Mouse (Mus musculus) liver, embryonic 15.5 days (tissue): Measurements from ENCODE around the gene Gm20605. TPM values are rescaled to one million over a fixed set of nuclear protein-coding genes. Genes with fewer than 3 reads are reported as not detected.
"Not testable (repeated sequence)": the region's sequence is repeated elsewhere in the genome, so short reads cannot be mapped to it uniquely, and the experiment has no call there.

ENCODE experiments used
- ATAC-seq: fragments of 200-750 bp; cut with Nextera tagmentation; 2 replicates; pipeline ENCODE4 v1.8.0; 2017; ENCODE audit warnings: moderate number of reproducible peaks, mild to moderate bottlenecking, moderate library complexity; ENCODE audit not compliant: insufficient read depth
- H3K27ac ChIP-seq: fragments of 300-500 bp; sonication (generic); replicated peaks from 2 replicates; pipeline ENCODE4 v1.5.1; 2015; ENCODE audit warnings: mild to moderate bottlenecking, inconsistent platforms
- H3K27me3 ChIP-seq: fragments of 300-500 bp; sonication (generic); 2 replicates; pipeline ENCODE4 v1.6.1; 2015; ENCODE audit warnings: mild to moderate bottlenecking, inconsistent platforms
- H3K36me3 ChIP-seq: fragments of 300-500 bp; sonication (generic); replicated peaks from 2 replicates; pipeline ENCODE4 v1.6.1; 2015; ENCODE audit warnings: moderate library complexity, mild to moderate bottlenecking, inconsistent platforms
- H3K4me1 ChIP-seq: fragments of 300-500 bp; sonication (generic); replicated peaks from 2 replicates; pipeline ENCODE4 v1.6.1; 2015; ENCODE audit warnings: inconsistent platforms
- H3K4me2 ChIP-seq: fragments of 300-500 bp; sonication (generic); 2 replicates; pipeline ENCODE4 v1.6.1; 2015; ENCODE audit warnings: moderate library complexity, mild to moderate bottlenecking, inconsistent platforms
- H3K4me3 ChIP-seq: fragments of 300-500 bp; sonication (generic); replicated peaks from 2 replicates; pipeline ENCODE4 v1.5.1; 2015; ENCODE audit warnings: mild to moderate bottlenecking, inconsistent platforms
- H3K9ac ChIP-seq: fragments of 300-500 bp; sonication (generic); 2 replicates; pipeline ENCODE4 v1.6.1; 2015; ENCODE audit warnings: moderate library complexity, mild to moderate bottlenecking, inconsistent platforms
- H3K9me3 ChIP-seq: fragments of 300-500 bp; sonication (generic); replicated peaks from 2 replicates; pipeline ENCODE4 v1.6.1; 2016; ENCODE audit warnings: inconsistent platforms
- WGBS: fragments of 180-500 bp; shearing (Covaris S2); methylation state at CpG from one replicate; pipeline ENCODE4 v1.1.7; 2015; ENCODE audit warnings: mixed read lengths; ENCODE audit not compliant: insufficient replicate concordance; 5-methylcytosine and 5-hydroxymethylcytosine counted together
- polyA plus RNA-seq: library from polyadenylated mRNA; unstranded; fragments of >200 nt; fragmentation: Nextera tagmentation; extraction: Ambion mirVana; gene quantifications from 2 replicates; pipeline ENCODE4 v1.2.1, GENCODE M21; 2015

Gene Gm20605
- polyA plus RNA-seq, 1 experiment from 2014 or later: 6.0 TPM

DNA sequence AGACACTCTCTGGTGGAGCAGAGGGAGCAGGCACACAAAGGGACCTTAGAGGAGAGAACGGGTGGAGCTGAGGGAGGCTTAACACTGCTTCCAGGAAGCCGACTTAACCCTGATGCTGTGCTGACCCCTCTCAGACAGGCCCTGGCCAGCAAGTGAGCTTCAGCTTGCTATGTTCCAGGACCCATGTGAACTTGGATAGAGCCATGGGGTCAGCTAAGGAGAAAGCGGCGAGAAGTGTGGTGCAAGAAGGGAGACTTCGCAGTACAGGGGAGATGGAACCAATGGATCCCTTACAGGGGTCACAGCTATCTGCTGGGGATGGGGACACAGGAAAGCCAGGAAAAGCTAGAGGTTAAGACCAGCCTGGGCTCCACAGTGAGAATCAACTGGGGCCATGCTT, 15.9 kb upstream of the Gm20605 start:
- Histone ChIP-seq H3K27ac (no peak overlapping the region), H3K4me1 (peaks cover 20% of the 10 kb centered on the region), H3K4me3 (no peak overlapping the region), H3K4me2 (no peak overlapping the region), H3K36me3 (no peaks in the 10 kb centered on the region), H3K9me3 (no peaks in the 10 kb centered on the region), H3K27me3 (peaks cover 20% of the 10 kb centered on the region), H3K9ac (no peak overlapping the region)
- no peak for ATAC-seq
- 76% methylated on average over 5 of the region's 5 CpGs for WGBS

DNA sequence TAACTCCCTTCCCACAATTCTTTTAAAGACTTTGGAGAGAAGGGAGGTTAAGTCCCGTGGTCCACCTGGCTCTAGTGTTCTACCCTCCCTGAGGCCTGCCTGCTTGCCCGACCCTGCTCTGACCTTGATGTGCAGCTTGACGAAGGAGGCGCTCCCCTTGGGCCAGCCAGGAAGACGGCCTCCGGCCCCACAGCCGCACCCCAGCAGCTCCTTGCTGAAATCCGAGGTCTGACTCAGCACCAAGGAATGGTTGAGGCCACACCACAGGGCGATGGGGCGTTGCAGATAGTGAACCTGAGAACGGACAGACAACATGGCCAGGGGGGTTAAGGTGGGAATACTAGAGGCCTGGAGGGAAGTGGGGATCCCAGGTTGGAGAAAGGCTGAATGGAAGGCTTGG, 15.4 kb upstream of the Gm20605 start, which contains the start of gene Pcolce:
Gene Pcolce (minus strand): TSS at position 235 of the 400 bp plus-strand sequence.
- H3K4me3 ChIP-seq: no peak within 1 kb of the TSS
- no peaks in the 10 kb centered on the region for H3K9me3 ChIP-seq
- H3K9ac ChIP-seq: no peak within 1 kb of the TSS
- no peaks in the 10 kb centered on the region for H3K36me3 ChIP-seq
- H3K4me1 ChIP-seq: peaks cover 20% of the 10 kb centered on the region
- H3K27ac ChIP-seq: no peak within 1 kb of the TSS
- no peak within 1 kb of the TSS for H3K4me2 ChIP-seq
- ATAC-seq: no peak
- H3K27me3 ChIP-seq: peaks cover 20% of the 10 kb centered on the region
- 50% methylated on average over 11 of the region's 11 CpGs for WGBS

DNA sequence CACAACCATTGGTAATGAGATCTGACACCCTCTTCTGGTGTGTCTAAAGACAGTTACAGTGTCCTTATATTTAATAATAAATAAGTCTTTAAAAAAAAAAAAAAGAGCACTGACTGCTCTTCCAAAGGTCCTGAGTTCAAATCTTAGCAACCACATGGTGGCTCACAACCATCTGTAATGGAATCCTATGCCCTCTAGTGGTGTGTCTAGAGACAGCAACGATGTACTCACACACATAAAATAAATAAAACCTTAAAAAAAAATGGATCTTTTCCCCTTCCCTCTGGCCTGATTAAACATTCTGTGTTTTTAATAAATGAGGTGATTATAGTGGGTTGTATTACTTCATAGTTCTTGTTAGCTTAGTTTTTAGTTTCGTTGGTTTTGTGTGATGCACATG, 14.1 kb upstream of the Gm20605 start:
- Histone ChIP-seq H3K27me3 (peaks cover 16% of the 10 kb centered on the region), H3K4me1 (peaks cover 20% of the 10 kb centered on the region)
- WGBS: 87% methylated on average over 2 of the region's 2 CpGs
- H3K9ac ChIP-seq, H3K4me2 ChIP-seq, H3K9me3 ChIP-seq, H3K27ac ChIP-seq, H3K4me3 ChIP-seq, H3K36me3 ChIP-seq, ATAC-seq: not testable (repeated sequence)

DNA sequence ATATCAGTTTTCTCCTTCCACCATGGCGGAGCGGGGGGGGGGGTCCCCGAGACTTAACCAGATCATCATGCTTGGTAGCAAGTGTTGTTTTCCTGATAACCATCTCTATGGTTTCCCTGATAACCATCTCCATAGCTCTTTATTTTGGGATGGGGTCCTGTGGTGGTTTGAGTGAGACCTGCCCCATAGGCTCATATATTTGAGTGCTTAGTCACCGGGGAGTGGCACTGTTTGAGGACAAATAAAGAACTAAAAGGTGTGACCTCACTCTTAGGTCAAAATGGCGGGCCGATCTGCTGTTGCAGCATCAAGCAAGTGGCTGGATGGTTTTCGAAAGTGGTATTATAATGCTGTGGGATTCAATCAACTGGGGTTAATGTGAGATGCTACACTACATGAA, 13.6 kb upstream of the Gm20605 start:
- H3K4me2 ChIP-seq: no peak overlapping the region
- 64% methylated on average over 7 of the region's 7 CpGs for WGBS

DNA sequence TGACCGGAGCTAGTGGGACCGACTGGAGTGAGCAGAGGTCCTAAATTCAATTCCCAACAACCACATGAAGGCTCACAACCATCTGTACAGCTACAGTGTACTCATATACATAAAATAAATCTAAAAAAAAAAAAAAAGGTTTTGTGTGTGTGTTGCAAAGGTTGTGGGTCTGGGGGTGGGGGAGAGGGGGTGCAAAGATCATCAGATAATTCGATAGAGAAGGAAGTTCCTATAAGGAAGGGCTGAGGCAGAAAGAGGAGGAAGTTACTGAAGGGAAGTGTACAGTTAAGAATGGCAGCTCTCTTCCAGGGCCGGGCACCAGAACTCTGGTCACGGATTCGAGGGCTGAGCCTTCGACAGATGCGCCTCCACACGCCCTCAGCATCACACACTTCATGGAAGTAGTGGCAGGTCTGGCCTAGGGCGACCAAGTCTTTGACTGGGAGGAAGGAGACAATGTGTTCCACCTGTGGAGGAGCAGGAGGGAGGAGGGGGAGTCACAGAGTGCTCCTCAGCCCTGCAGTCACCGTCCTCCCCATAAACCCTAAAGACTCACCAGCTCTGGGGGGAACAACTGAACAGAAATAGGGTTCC, 4.9 kb upstream of the Gm20605 start:
- Histone ChIP-seq H3K4me2 (no peak overlapping the region), H3K27me3 (peaks cover 4% of the 10 kb centered on the region; the same call in 1 of the 2 replicates), H3K4me1 (peaks cover 12% of the 10 kb centered on the region), H3K27ac (no peak overlapping the region), H3K36me3 (no peaks in the 10 kb centered on the region), H3K9ac (no peak overlapping the region), H3K9me3 (no peaks in the 10 kb centered on the region), H3K4me3 (no peak overlapping the region)
- ATAC-seq: no peak
- 30% methylated on average over 11 of the region's 11 CpGs for WGBS

More for the DNA sequence above, 13.6 kb upstream of the Gm20605 start:
- H3K36me3 ChIP-seq: no peaks in the 10 kb centered on the region
- no peak overlapping the region for H3K4me3 ChIP-seq
- H3K9me3 ChIP-seq: no peaks in the 10 kb centered on the region
- H3K9ac ChIP-seq: no peak overlapping the region
- no peak for ATAC-seq
- H3K4me1 ChIP-seq: peaks cover 16% of the 10 kb centered on the region
- H3K27ac ChIP-seq: no peak overlapping the region
- peaks cover 16% of the 10 kb centered on the region for H3K27me3 ChIP-seq

DNA sequence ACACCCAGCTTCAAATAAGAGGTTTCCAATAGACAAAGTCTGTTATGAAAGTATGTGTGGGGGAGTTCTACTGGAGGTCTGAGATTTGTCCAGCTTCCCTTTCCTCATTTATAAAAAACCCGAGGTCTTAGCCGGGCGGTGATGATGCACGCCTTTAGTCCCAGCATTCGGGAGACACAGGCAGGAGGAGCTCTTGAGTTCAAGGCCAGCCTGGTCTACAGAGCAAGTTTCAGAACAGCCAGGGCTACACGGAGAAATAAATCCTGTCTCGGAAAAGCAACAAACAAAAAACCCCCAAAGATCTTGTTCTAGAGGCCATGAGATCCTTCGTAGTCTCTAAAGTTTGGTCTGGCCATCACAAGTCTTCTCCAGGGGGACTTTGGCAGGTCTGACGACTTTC, 984 bp upstream of the Gm20605 start:
- WGBS: 2% methylated on average over 9 of the region's 9 CpGs
- Histone ChIP-seq H3K9me3 (no peaks in the 10 kb centered on the region), H3K4me2 (peak overlapping the region; percentile 93), H3K27ac (peak overlapping the region; percentile 86), H3K4me1 (peaks cover 50% of the 10 kb centered on the region), H3K27me3 (peaks cover 1% of the 10 kb centered on the region; the same call in 1 of the 2 replicates), H3K4me3 (peak overlapping the region; percentile 96), H3K36me3 (peaks cover 3% of the 10 kb centered on the region; the same call in 1 of the 2 replicates), H3K9ac (peak overlapping the region; percentile 73)
- no peak for ATAC-seq

DNA sequence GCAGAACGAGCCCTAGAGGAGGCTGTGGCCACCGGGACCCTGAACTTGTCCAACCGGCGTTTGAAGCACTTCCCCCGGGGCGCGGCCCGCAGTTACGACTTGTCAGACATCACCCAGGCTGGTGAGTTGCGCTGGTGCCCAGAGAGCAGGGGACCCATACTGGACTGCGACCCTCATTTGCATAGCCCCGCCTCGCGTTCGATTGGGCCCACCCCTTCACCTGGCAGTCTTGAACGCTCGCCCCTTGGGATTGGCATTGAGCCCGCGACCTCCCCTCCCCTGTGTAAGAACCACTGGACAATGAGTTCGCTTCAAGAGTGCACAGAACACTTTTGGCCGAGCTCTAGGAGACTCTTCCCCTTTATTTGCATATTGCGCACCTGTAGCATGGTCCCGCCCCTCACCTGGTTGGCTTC, 339 bp downstream of the Gm20605 start:
- H3K27me3 ChIP-seq: no peaks in the 10 kb centered on the region
- ATAC-seq: peak; percentile 30
- peak overlapping the region; percentile 87 for H3K9ac ChIP-seq
- H3K36me3 ChIP-seq: peaks cover 16% of the 10 kb centered on the region
- peak overlapping the region; percentile 97 for H3K27ac ChIP-seq
- peak overlapping the region; percentile 93 for H3K4me2 ChIP-seq
- H3K9me3 ChIP-seq: no peaks in the 10 kb centered on the region
- WGBS: under 1% methylated on average over 23 of the region's 23 CpGs
- H3K4me1 ChIP-seq: peaks cover 58% of the 10 kb centered on the region
- peak overlapping the region; percentile 96 for H3K4me3 ChIP-seq

DNA sequence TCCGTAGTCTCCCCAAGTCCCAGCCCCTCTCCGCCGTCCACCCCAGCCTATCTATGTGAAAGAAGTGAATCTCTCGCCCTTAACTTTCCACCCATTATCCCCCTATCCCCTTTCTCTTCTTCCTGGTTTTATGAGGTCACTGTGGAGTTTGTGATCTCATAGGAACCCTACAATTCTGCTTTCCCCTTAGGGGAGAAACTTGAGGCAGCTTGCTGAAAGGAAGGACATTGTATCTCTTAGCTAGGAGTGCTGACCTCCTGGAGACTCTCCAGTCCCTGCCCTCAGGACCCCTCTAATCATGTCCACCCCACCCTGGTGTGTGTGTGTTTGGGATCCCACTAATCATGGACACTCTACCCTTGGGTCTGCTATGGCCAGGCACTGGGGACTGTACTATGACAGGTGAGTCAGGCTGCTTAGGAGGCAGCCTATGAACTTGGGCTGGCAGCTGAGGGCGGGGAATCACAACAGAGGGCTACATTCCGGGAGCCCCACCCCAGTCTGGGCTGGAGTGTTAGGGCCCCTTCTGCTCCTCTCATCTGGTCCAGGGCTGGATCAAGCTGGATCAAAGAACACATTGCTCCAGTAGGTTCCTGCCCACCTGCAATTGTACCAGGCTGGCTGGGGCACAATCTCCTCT, 1.1 kb downstream of the Gm20605 start:
- peaks cover 22% of the 10 kb centered on the region for H3K36me3 ChIP-seq
- ATAC-seq: no peak
- H3K9me3 ChIP-seq: no peaks in the 10 kb centered on the region
- H3K27me3 ChIP-seq: no peaks in the 10 kb centered on the region
- H3K4me2 ChIP-seq: peak overlapping the region; percentile 93
- H3K27ac ChIP-seq: peak overlapping the region; percentile 97
- 2% methylated on average over 6 of the region's 6 CpGs for WGBS
- H3K9ac ChIP-seq: peak overlapping the region; percentile 87
- peak overlapping the region; percentile 96 for H3K4me3 ChIP-seq
- peaks cover 58% of the 10 kb centered on the region for H3K4me1 ChIP-seq

DNA sequence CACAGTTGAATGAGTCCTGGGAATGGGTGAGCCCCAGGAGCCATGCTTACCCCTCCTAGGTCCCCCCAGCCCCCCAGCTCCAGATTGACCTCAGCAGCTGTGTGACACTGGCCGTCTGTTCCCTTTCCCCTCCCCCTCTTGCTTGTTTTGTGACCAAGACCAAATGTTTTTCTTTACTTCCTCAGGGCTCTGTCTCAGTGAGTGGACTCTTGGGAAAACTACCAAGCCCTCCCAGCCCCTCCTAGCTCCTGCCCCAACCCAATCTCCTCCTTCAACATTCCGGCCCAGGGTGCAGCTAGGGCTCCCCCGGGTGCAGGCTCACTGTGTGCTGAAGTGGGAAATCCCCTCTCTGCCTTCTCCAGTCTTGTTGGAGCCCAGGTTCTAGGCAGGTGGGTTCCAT, 1.6 kb downstream of the Gm20605 start:
- peaks cover 58% of the 10 kb centered on the region for H3K4me1 ChIP-seq
- 20% methylated on average over 3 of the region's 3 CpGs for WGBS

DNA sequence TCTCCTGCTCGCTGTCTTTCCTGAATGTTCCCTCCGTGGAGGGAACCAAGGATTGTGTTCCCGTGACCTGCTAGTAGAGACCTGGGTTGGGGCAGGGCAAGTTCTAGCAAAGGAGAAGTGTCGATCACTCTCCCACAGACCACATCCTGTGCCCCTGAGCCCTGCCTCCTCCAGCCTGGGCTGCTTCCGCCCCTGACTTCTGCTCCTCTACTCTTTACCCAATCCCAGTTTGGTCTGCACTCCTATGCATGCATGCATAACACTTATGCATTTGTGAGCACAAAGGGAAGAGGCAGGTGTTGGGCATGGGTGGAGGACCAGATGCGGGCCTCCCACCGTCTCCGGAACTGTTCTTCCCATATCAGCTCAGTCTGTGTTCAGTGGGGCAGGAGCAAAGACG, 2.2 kb downstream of the Gm20605 start:
- H3K9ac ChIP-seq: peak overlapping the region; percentile 87; the same call in 1 of the 2 replicates
- peaks cover 34% of the 10 kb centered on the region for H3K36me3 ChIP-seq
- WGBS: 19% methylated on average over 9 of the region's 9 CpGs
- H3K4me2 ChIP-seq: peak overlapping the region; percentile 93
- no peaks in the 10 kb centered on the region for H3K27me3 ChIP-seq
- peaks cover 58% of the 10 kb centered on the region for H3K4me1 ChIP-seq
- peak overlapping the region; percentile 97 for H3K27ac ChIP-seq
- ATAC-seq: no peak
- H3K9me3 ChIP-seq: no peaks in the 10 kb centered on the region
- peak overlapping the region; percentile 96 for H3K4me3 ChIP-seq

More for the DNA sequence above, 1.6 kb downstream of the Gm20605 start:
- Histone ChIP-seq H3K27ac (peak overlapping the region; percentile 97), H3K9ac (peak overlapping the region; percentile 87), H3K4me3 (peak overlapping the region; percentile 96), H3K4me2 (peak overlapping the region; percentile 93), H3K36me3 (peaks cover 28% of the 10 kb centered on the region), H3K9me3 (no peaks in the 10 kb centered on the region), H3K27me3 (no peaks in the 10 kb centered on the region)
- ATAC-seq: no peak

DNA sequence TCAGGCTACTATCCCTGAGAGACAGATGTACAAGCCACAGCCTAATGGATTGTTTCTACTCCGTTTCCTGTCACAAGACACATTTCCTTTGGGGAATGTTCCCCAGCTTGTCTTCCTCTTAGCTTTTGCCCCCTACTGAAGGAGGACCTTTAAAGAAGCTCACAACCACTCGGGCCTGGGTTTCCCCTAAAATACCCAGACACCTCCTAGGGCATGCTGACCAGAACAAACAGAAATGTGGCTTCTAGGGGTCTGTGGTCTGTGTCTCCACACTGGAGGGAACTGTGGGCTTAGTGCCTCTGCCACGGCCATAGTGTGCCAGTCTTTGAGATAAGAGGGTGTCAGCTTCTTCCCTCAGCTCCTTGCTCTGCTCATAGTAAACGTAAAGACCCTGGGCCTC, 2.6 kb downstream of the Gm20605 start:
- peak overlapping the region; percentile 29 for H3K4me3 ChIP-seq
- no peaks in the 10 kb centered on the region for H3K9me3 ChIP-seq
- ATAC-seq: no peak
- WGBS: 14% methylated on average over 4 of the region's 4 CpGs
- H3K27me3 ChIP-seq: no peaks in the 10 kb centered on the region
- H3K4me2 ChIP-seq: peak overlapping the region; percentile 93
- H3K4me1 ChIP-seq: peaks cover 58% of the 10 kb centered on the region
- peak overlapping the region; percentile 97 for H3K27ac ChIP-seq
- peak overlapping the region; percentile 87; the same call in 1 of the 2 replicates for H3K9ac ChIP-seq
- H3K36me3 ChIP-seq: peaks cover 38% of the 10 kb centered on the region
